Mouse (Mus musculus) kidney, embryonic 15.5 days (tissue): ENCODE measurements around the gene Dynlt1a. TPM values are rescaled to one million over a fixed set of nuclear protein-coding genes. Genes with fewer than 3 reads are reported as not detected.
"Not testable (repeated sequence)": the region's sequence is repeated elsewhere in the genome, so short reads cannot be mapped to it uniquely, and the experiment has no call there.

ENCODE experiments used
- ATAC-seq: fragments of 200-750 bp; cut with Nextera tagmentation; replicated peaks from 2 replicates; pipeline ENCODE4 v1.8.0; 2017; ENCODE audit warnings: moderate TSS enrichment; ENCODE audit not compliant: low FRiP score
- H3K27ac ChIP-seq: fragments of 300-500 bp; sonication (generic); 2 replicates; pipeline ENCODE4 v1.5.1; 2015; ENCODE audit warnings: mild to moderate bottlenecking, inconsistent platforms
- H3K27me3 ChIP-seq: fragments of 300-500 bp; sonication (generic); 2 replicates; pipeline ENCODE4 v1.6.1; 2015; ENCODE audit warnings: inconsistent platforms
- H3K36me3 ChIP-seq: fragments of 300-500 bp; sonication (generic); 2 replicates; pipeline ENCODE4 v1.6.1; 2015; ENCODE audit warnings: inconsistent platforms
- H3K4me1 ChIP-seq: fragments of 300-500 bp; sonication (generic); 2 replicates; pipeline ENCODE4 v1.6.1; 2015; ENCODE audit warnings: inconsistent platforms
- H3K4me2 ChIP-seq: fragments of 300-500 bp; sonication (generic); 2 replicates; pipeline ENCODE4 v1.6.1; 2015; ENCODE audit warnings: moderate library complexity, mild to moderate bottlenecking, inconsistent platforms
- H3K4me3 ChIP-seq: fragments of 300-500 bp; sonication (generic); replicated peaks from 2 replicates; pipeline ENCODE4 v1.5.1; 2015; ENCODE audit warnings: mild to moderate bottlenecking, inconsistent platforms
- H3K9ac ChIP-seq: fragments of 300-500 bp; sonication (generic); 2 replicates; pipeline ENCODE4 v1.6.1; 2015; ENCODE audit warnings: mild to moderate bottlenecking, inconsistent platforms
- H3K9me3 ChIP-seq: fragments of 300-500 bp; sonication (generic); replicated peaks from 2 replicates; pipeline ENCODE4 v1.6.1; 2016; ENCODE audit warnings: inconsistent platforms
- WGBS: fragments of 180-500 bp; shearing (Covaris S2); methylation state at CpG from one replicate; pipeline ENCODE4 v1.1.7; 2015; ENCODE audit warnings: mixed read lengths; 5-methylcytosine and 5-hydroxymethylcytosine counted together
- polyA plus RNA-seq: library from polyadenylated mRNA; unstranded; fragments of >200 nt; fragmentation: Nextera tagmentation; extraction: Ambion mirVana; gene quantifications from 2 replicates; pipeline ENCODE4 v1.2.1, GENCODE M21; 2015

Gene Dynlt1a
- polyA plus RNA-seq, 1 experiment from 2014 or later, result 14.7 TPM

DNA sequence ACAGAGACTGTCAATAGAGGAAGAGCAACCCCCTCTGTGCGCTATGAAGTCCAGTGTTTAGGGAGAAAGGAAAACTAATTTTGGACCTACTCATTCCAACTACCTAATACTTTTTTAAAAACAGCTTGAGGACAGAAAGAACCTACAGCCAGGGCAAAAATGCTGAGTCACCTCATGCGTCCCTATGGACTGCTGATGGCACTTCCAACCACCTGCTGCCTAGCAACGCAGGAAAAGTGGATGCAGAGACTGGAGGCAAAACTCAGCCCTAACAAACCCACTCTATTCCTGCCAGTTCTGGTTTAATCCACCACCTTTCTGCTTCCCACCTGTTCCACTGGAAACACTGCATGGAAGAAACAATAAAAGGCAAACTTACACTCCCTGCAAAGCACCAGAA lies 4.5 kb downstream of the Dynlt1a start:
- H3K36me3 ChIP-seq, H3K4me1 ChIP-seq, H3K27me3 ChIP-seq, ATAC-seq, H3K4me3 ChIP-seq, H3K9ac ChIP-seq, H3K4me2 ChIP-seq, H3K27ac ChIP-seq, H3K9me3 ChIP-seq: not testable (repeated sequence)
- 82% methylated on average over 3 of the region's 3 CpGs for WGBS

- not testable (repeated sequence) for H3K27ac ChIP-seq, ATAC-seq
These were observed 5.6 kb downstream of the Dynlt1a start for GRCm38 (mm10) chr17:6311716-6312115.

DNA sequence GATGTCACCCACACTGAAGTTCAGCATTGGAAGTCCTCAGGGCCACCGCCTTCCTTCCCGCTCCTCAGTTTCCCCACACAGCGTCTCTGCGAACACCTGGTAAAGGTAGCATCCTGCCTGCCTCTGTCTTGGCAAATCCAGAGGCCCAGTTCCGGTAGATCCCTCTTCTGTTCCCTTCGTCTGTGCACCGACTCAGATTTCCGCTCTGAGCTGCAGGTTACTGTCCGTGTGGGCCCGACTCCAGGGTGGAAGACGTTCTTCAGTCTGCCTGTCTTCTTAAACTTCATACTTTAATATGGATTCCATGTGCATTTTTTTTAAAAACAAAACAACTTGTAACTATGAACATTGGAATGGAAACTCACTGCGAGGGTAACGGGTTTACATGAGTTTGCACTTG lies 10.8 kb downstream of the Dynlt1a start:
- not testable (repeated sequence) for H3K4me2 ChIP-seq, H3K4me3 ChIP-seq, H3K4me1 ChIP-seq, H3K27me3 ChIP-seq, H3K9me3 ChIP-seq, H3K9ac ChIP-seq, H3K27ac ChIP-seq, ATAC-seq, H3K36me3 ChIP-seq
- WGBS, result 93% methylated on average over 11 of the region's 13 CpGs

More at GRCm38 (mm10) chr17:6311716-6312115, 5.6 kb downstream of the Dynlt1a start:
- not testable (repeated sequence) for H3K9me3 ChIP-seq, H3K4me2 ChIP-seq, H3K9ac ChIP-seq, H3K4me1 ChIP-seq, H3K4me3 ChIP-seq, H3K36me3 ChIP-seq, H3K27me3 ChIP-seq
- 92% methylated on average over 7 of the region's 7 CpGs for WGBS

DNA sequence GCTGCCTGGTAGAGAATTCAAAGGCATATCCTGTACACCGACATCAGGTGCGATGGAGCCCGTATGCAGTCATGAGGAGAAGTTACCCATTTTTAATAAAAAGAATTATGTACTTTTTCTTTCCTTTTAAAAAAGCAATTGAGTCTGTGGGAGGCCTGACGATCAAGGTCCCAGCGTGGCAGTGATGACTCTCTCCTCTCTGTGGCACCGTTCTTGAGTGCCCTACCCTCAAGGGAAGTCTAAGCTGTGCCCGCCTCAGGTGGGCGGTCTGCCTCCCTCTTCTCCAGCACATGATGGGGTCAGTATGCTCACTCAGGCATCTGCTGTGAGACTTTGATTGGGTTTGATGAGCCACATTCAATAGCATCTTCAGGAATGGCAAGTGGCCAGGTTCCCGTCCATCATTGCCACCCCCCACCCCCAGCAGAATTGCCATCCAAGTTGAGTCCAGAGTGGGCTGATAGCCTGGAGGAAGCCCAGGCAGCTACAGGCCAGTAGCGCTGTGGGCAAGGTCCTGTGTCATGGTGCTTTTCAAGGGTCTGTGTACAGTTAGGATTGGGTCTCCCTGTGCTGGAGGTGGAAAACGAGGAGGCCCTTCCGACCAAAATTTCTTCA lies 11.5 kb downstream of the Dynlt1a start:
- ATAC-seq, result not testable (repeated sequence)

DNA sequence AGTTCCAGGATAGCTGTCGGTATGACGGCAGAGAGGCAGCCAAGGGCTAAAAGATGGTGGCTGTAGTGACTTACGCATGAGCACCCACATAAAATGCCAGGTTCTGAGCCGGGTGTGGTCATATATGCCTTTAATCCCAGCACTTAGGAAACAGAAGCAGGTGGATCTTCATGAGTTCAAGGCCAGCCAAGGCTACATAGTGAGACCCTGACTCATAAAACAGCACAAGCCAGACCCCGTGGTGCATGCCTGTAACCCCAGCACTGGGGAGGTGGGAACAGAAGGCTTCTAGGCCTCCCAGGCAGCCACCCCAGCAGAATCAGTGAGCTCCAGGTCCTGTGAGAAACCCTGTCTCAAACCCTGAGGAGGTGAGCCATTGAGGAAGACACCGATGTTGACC lies 12.4 kb downstream of the Dynlt1a start:
- not testable (repeated sequence) for H3K4me3 ChIP-seq, H3K9me3 ChIP-seq, H3K4me2 ChIP-seq, H3K27ac ChIP-seq, H3K27me3 ChIP-seq, ATAC-seq, H3K36me3 ChIP-seq, H3K9ac ChIP-seq, H3K4me1 ChIP-seq
- WGBS, result 95% methylated on average over 5 of the region's 6 CpGs

More for the DNA sequence above, 11.5 kb downstream of the Dynlt1a start:
- not testable (repeated sequence) for H3K27me3 ChIP-seq, H3K27ac ChIP-seq, H3K36me3 ChIP-seq, H3K4me1 ChIP-seq, H3K9ac ChIP-seq, H3K9me3 ChIP-seq, H3K4me3 ChIP-seq, H3K4me2 ChIP-seq
- 94% methylated on average over 12 of the region's 12 CpGs for WGBS

DNA sequence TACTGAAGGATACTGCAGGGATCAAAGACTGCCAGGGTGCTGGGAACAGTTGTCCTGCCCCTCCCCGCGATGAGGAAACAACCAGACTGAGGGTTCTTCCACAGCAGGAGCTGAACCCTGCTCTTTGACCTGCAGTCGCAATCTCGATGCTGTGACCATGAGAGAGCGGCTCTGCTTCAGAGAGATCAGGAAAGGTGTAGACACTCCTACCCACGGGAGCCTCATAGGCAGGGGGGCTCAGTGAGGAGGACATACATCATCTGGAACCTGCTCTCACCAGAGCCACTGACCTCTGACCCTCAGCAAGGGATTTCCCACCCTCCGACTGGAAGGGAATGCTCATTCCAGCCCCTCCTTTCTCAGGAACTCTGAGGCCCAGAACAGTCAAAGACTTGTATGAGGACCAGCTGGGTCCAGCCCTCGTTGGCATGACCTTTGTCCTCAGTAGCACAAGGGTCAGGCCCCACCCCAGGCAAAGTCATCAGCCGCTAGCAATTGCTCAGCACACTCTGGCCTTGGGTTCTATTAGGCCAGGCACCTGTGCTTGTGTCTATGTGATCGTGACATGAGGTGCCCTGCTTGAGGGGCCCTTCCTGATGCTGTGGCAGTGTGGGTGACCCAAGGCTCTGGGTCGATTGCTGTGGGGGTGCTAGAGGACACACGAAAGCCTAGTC lies 17.0 kb downstream of the Dynlt1a start:
- H3K27me3 ChIP-seq, H3K9me3 ChIP-seq, H3K36me3 ChIP-seq, H3K4me2 ChIP-seq, H3K9ac ChIP-seq, H3K4me3 ChIP-seq, H3K4me1 ChIP-seq, H3K27ac ChIP-seq: not testable (repeated sequence)
- 55% methylated on average over 9 of the region's 12 CpGs for WGBS
- 0 out of 2 replicates have a peak, but pooled peaks have one; percentile 38 for ATAC-seq

GRCm38 (mm10) chr17:6297060-6297795 lies 20.1 kb downstream of the Dynlt1a start:
- not testable (repeated sequence) for H3K9me3 ChIP-seq, H3K36me3 ChIP-seq, H3K9ac ChIP-seq, ATAC-seq, H3K4me3 ChIP-seq, H3K4me2 ChIP-seq, H3K27me3 ChIP-seq, H3K4me1 ChIP-seq, H3K27ac ChIP-seq
- 87% methylated on average over 9 of the region's 15 CpGs for WGBS

GRCm38 (mm10) chr17:6293882-6294281 lies 23.4 kb downstream of the Dynlt1a start:
- H3K4me3 ChIP-seq, H3K9me3 ChIP-seq, H3K9ac ChIP-seq, H3K4me2 ChIP-seq, H3K36me3 ChIP-seq, H3K4me1 ChIP-seq, H3K27ac ChIP-seq, H3K27me3 ChIP-seq: not testable (repeated sequence)
- ATAC-seq, result 0 out of 2 replicates have a peak, but pooled peaks have one; percentile 52
- 100% methylated on average over 1 of the region's 5 CpGs for WGBS

GRCm38 (mm10) chr17:6289045-6289444 lies 28.3 kb downstream of the Dynlt1a start:
- WGBS, result 93% methylated on average over 12 of the region's 12 CpGs
- not testable (repeated sequence) for H3K36me3 ChIP-seq, H3K4me3 ChIP-seq, ATAC-seq, H3K4me2 ChIP-seq, H3K9me3 ChIP-seq, H3K9ac ChIP-seq, H3K27me3 ChIP-seq, H3K27ac ChIP-seq, H3K4me1 ChIP-seq

DNA sequence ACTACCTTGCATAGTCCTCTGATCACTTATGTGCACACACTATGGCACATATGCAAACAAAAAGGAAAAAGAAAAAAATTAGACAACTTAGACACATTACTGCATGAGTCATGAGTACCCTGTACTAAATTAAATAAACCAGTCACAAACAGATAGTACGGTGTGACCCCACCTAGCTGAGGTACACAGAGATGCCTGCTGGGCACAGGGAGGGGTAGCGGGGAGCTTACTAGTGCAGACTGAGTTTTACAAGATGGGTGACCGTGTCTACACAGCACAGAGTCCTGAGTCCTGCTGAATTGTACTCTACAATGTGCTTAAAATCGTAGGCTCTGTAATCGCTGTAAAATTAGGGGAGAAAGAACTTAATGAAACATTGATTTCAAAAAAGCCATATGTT lies 31.1 kb downstream of the Dynlt1a start:
- H3K9me3 ChIP-seq, H3K4me3 ChIP-seq, H3K27me3 ChIP-seq, H3K27ac ChIP-seq, H3K4me1 ChIP-seq, H3K4me2 ChIP-seq, ATAC-seq, H3K9ac ChIP-seq, H3K36me3 ChIP-seq: not testable (repeated sequence)
- 88% methylated on average over 5 of the region's 5 CpGs for WGBS

GRCm38 (mm10) chr17:6283137-6283536 lies 34.2 kb downstream of the Dynlt1a start:
- not testable (repeated sequence) for H3K27me3 ChIP-seq, H3K27ac ChIP-seq, H3K9me3 ChIP-seq, H3K4me2 ChIP-seq, H3K4me1 ChIP-seq, H3K4me3 ChIP-seq, H3K9ac ChIP-seq, H3K36me3 ChIP-seq, ATAC-seq
- WGBS, result 89% methylated on average over 8 of the region's 10 CpGs

GRCm38 (mm10) chr17:6280513-6280912 lies 36.8 kb downstream of the Dynlt1a start:
- not testable (repeated sequence) for H3K4me3 ChIP-seq, H3K27ac ChIP-seq, H3K9ac ChIP-seq, H3K27me3 ChIP-seq, H3K4me2 ChIP-seq, H3K36me3 ChIP-seq, H3K9me3 ChIP-seq, H3K4me1 ChIP-seq, ATAC-seq
- 92% methylated on average over 19 of the region's 19 CpGs for whole genome bisulfite sequencing
